Mouse (Mus musculus): ENCODE data around the gene Lztr1.
"Not testable (repeated sequence)": the region's sequence is repeated elsewhere in the genome, so short reads cannot be mapped to it uniquely, and the experiment has no call there.

Lztr1 gene

GRCm38 (mm10) chr16:17508031-17508430 is 457 bp upstream of the Lztr1 start:
- not testable (repeated sequence) for DNase-seq

GRCm38 (mm10) chr16:17509240-17509597 is 731 bp downstream of the Lztr1 start:
- no peak for DNase-seq

GRCm38 (mm10) chr16:17510143-17510542 is 1.7 kb downstream of the Lztr1 start:
- DNase-seq = no peak

- no peak for DNase-seq
Observed at GRCm38 (mm10) chr16:17510686-17511085, 2.2 kb downstream of the Lztr1 start.

GRCm38 (mm10) chr16:17511431-17511830 is 2.9 kb downstream of the Lztr1 start:
- no peak for DNase-seq

GRCm38 (mm10) chr16:17518910-17519309 is 10.4 kb downstream of the Lztr1 start:
- no peak for DNase-seq

GRCm38 (mm10) chr16:17524156-17524555 is 15.7 kb downstream of the Lztr1 start:
- DNase-seq = no peak

GRCm38 (mm10) chr16:17525524-17525923 is 17.0 kb downstream of the Lztr1 start:
- DNase-seq = no peak

- DNase-seq = no peak
Observed at GRCm38 (mm10) chr16:17526223-17526622, 17.7 kb downstream of the Lztr1 start.

GRCm38 (mm10) chr16:17527606-17528005 is 19.1 kb downstream of the Lztr1 start:
- no peak for DNase-seq

- no peak for DNase-seq
Observed at GRCm38 (mm10) chr16:17528276-17528675, 19.8 kb downstream of the Lztr1 start.

- no peak for DNase-seq
Observed at GRCm38 (mm10) chr16:17529981-17530586, 21.6 kb downstream of the Lztr1 start.

- DNase-seq = peak; percentile 99
Observed at GRCm38 (mm10) chr16:17530640-17531288, 22.3 kb downstream of the Lztr1 start, which contains the start of gene Thap7. Gene Thap7 (minus strand): TSS chr16:17531136.

- DNase-seq = peak; percentile 32
Observed at GRCm38 (mm10) chr16:17532271-17532670, 23.8 kb downstream of the Lztr1 start.

GRCm38 (mm10) chr16:17532676-17533329 is 24.3 kb downstream of the Lztr1 start:
- no peak for DNase-seq

GRCm38 (mm10) chr16:17536584-17536983 is 28.1 kb downstream of the Lztr1 start:
- DNase-seq = no peak

- no peak for DNase-seq
Observed at GRCm38 (mm10) chr16:17542632-17543031, 34.1 kb downstream of the Lztr1 start.

GRCm38 (mm10) chr16:17552837-17553236 is 44.3 kb downstream of the Lztr1 start:
- DNase-seq = no peak

GRCm38 (mm10) chr16:17553910-17554685 is 45.6 kb downstream of the Lztr1 start:
- DNase-seq = peak; percentile 83

- peak; percentile 67 for DNase-seq
Observed at GRCm38 (mm10) chr16:17554702-17555101, 46.2 kb downstream of the Lztr1 start.

GRCm38 (mm10) chr16:17556180-17556579 is 47.7 kb downstream of the Lztr1 start:
- no peak for DNase-seq

GRCm38 (mm10) chr16:17556907-17557306 is 48.4 kb downstream of the Lztr1 start:
- DNase-seq = no peak

- DNase-seq = peak; percentile 76
Observed at GRCm38 (mm10) chr16:17557947-17558480, 49.5 kb downstream of the Lztr1 start.
